Mouse (Mus musculus): ENCODE measurements around the gene Med20. TPM values are rescaled to one million over a fixed set of nuclear protein-coding genes. Genes with fewer than 3 reads are reported as not detected.

The Med20 gene
- total RNA-seq (2021) = 10 to 100 TPM; 50.1 to 50.3 TPM
- long read RNA-seq, experiment 1, full-length matches to known transcripts = 65 of 68 reads
- long read RNA-seq, experiment 1, partial matches to known transcripts = 1 of 68 reads
- long read RNA-seq, experiment 1, other reads (novel, unspliced or antisense) = 2 of 68 reads
- long read RNA-seq, experiment 2, full-length matches to known transcripts = 148 of 159 reads
- long read RNA-seq, experiment 2, partial matches to known transcripts = 2 of 159 reads
- long read RNA-seq, experiment 2, other reads (novel, unspliced or antisense) = 9 of 159 reads

GRCm38 (mm10) chr17:47610849-47611660 lies at the start of gene Med20, which contains the start of the genes Bysl and Gm20517:
Med20 (plus strand) TSS chr17:47611582.
Bysl (minus strand) TSS chr17:47611492.
Gm20517 (plus strand) TSS chr17:47611589.
- peak; percentile 97 to 98 for DNase-seq (ENCODE audit: low spot score in 2 of 2)

DNA sequence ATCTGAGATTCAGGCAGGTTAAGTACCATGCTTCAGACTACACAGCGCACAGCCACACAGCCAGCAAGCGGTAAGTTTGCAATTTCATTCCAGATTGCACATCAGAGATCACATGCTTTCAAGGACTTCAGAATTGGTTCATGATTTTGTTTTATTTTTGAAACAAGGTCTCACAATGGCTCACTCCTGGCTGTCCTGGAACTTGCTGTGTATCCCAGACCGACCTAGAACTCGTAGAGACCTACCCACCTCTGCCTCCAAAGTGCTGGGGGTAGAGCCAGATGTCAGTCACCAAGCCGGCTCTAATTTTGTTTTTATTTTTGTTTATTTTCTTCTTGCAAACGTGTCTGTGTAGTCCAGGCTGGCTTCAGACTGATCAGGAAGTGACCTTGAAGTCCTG lies 48.5 kb upstream of the Med20 start:
- DNase-seq (ENCODE audit: low spot score in 2 of 2) = peak in 1 of 2 experiments; percentile 25

- DNase-seq (ENCODE audit: low spot score in 2 of 2) = no peak
Measured at GRCm38 (mm10) chr17:47564612-47565011, 46.8 kb upstream of the Med20 start.

DNA sequence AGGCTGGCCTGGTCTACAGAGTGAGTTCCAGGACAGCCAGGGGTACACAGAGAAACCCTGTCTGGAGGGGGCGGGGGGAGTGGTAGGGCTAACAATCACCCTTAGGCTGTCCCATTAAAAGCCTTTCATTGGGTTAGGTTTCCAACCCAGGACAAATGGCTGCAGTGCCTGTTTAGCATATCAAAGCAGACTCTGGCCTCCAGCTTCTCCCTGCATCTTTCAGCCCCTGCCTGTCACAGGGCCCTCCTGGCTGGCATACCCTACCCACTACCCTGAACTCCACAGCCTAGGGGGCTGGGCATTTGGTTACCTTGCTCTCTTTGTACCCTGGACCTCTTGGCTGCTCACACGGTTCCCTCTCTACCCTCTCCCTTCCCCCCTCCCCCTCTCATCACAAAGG lies 45.2 kb upstream of the Med20 start:
- DNase-seq (ENCODE audit: low spot score in 2 of 2) = no peak

DNA sequence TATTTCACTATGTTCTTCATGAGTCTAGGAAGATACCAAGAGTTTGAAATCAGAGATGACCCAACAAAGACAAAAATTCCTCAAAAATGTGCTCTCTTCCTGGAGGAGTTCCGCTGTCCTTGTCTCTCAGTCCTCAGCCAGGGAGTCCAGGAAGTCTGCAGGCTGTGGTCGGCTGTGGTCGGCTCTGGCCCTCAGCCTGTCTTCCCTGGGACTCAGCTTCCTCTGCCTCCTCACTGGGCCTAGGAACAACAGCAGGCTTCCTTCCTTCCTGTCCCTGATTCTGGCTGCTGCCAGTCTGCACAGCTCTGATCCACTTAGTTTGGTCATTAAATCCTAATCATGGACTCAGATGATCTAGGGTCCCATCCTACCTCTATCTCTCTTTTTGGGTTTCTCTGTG lies 44.1 kb upstream of the Med20 start:
- no peak for DNase-seq (ENCODE audit: low spot score in 2 of 2)

DNA sequence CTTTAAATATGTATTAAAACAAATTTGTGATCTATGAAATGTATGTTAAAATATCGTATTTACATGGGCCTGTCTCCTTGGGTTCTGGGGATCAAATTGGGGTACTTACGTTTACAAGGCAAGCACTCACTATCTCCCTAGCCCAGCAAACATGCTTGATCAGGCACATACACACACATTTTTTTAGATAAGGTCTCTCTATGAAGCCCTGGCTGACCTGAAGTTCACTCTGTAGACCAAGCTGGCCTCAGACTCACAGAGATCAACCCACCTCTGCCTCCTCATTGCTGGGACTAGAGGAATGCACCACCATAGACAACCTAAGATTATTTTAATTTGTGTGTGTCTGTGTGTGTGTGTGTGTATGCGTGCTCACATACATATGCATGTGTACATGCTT lies 43.0 kb upstream of the Med20 start:
- no peak for DNase-seq (ENCODE audit: low spot score in 2 of 2)

DNA sequence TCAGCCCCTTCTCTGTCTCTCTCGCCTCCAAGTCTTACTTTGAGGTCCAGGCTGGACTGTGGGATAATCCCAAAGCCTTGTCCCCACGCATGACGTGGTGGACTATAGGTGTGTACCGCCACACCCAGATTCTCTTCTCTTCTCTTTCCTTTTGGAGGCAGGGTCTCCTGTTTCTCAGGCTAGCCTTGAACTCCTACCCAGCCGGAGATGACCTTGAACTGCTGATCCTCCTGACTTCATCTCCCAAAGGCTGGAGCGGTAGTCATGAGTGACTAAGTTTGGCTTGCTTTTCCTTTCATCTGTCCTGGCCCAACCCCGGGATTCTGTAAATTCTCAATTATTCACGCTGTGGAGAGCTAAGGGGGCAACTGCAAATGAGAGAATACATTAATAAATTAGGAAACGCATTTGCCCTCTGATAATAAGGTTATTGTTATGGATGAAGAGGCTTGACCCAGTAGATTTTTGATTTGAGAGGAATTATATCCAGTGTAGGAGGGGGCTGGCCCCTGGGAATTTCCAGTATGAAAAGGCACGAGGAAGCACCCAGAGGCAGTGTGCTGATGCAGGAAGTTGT lies 42.3 kb upstream of the Med20 start:
- no peak for DNase-seq (ENCODE audit: low spot score in 2 of 2)

GRCm38 (mm10) chr17:47571621-47572020 lies 39.8 kb upstream of the Med20 start:
- DNase-seq (ENCODE audit: low spot score in 2 of 2) = no peak

- no peak for DNase-seq (ENCODE audit: low spot score in 2 of 2)
Measured at GRCm38 (mm10) chr17:47572436-47572835, 38.9 kb upstream of the Med20 start.

DNA sequence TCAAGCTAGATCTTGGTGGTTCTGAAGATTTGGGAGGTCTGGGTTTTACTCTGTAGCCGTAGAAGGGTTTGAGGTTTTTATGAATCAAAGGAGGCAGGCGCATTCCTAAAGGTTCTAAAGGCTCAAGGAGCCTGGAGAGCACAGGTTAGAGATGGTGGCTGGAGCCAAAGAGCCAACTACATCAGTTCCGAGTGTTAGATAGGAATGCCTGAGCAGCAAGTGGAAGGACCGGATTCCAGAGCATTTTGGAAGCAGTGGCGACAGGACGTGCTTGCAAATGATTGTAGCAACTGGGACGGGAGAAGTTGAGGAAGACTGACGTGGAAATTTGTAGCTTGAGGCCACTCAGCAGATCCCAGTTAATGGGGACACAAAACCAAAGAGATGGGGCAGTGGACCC lies 37.4 kb upstream of the Med20 start:
- no peak for DNase-seq (ENCODE audit: low spot score in 2 of 2)

GRCm38 (mm10) chr17:47574830-47575229 lies 36.6 kb upstream of the Med20 start:
- DNase-seq (ENCODE audit: low spot score in 2 of 2) = no peak

DNA sequence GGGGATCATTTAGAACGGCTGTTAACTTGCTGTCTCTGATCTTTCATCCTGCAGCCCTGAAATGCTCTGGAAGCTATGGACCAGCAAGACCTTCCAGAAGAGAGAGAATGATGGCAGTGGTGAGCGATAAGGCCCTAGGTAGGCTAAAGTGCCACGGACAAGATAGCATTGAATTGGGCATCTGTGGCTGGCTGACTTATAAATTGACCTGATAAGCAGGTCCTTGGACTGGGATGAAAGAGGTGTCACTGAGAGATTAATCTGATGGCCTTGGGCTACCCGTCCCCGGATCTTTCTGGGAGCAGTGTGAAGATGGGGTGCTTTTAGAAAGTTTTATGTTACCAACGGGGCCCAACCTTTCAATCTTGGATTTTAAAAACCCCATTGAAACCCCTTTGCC lies 32.7 kb upstream of the Med20 start:
- DNase-seq (ENCODE audit: low spot score in 2 of 2) = peak in 1 of 2 experiments; percentile 21

DNA sequence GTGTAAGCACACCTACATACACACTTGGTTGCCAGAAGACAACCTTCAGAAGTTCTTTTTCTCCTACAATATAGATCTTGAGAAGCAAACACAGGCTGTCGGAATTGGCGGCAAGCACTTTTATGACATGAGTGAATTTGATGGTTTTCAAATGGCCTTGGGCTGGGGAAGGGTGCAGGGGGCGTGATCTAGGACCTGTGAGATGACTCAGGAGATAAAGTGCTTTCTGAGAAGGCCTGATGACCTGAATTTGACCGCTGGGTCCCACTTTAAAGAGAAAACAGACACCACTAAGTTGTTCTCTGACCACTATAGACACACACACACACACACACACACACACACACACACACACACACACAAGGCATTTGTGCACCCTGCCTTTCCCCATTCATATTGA lies 30.4 kb upstream of the Med20 start:
- peak in 1 of 2 experiments; percentile 26 for DNase-seq (ENCODE audit: low spot score in 2 of 2)

- no peak for DNase-seq (ENCODE audit: low spot score in 2 of 2)
Measured at GRCm38 (mm10) chr17:47588517-47588916, 22.9 kb upstream of the Med20 start.

- DNase-seq (ENCODE audit: low spot score in 2 of 2) = no peak
Measured at GRCm38 (mm10) chr17:47591073-47591472, 20.3 kb upstream of the Med20 start.

DNA sequence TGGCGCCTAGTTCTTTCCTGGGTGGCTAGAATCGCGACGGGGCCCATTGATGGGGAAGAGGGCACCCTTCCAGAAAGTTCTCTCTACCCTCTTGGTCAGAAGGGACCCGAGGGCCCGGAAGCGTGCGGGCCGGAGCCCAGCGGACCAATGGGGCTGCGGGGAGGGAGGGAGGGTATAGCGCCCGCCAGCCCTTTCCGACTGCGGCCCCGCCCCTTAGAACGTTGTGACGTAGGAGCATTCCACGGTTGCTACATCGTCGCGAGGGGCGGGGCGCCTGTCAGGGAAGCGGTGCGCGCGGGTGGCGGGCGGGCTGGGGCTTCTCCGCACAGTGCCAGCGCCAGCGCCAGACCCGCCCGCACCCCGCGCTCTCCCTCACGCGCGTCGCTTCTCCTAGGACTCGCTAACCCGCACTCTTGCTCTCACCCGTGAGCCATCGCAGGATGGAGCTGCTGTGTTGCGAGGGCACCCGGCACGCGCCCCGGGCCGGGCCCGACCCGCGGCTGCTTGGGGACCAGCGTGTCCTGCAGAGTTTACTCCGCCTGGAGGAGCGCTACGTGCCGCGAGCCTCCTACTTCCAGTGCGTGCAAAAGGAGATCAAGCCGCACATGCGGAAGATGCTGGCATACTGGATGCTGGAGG lies 18.0 kb upstream of the Med20 start:
- DNase-seq (ENCODE audit: low spot score in 2 of 2) = peak; percentile 97

- DNase-seq (ENCODE audit: low spot score in 2 of 2) = no peak
Measured at GRCm38 (mm10) chr17:47593854-47594182, 17.6 kb upstream of the Med20 start.

- peak; percentile 50 to 56 for DNase-seq (ENCODE audit: low spot score in 2 of 2)
Measured at GRCm38 (mm10) chr17:47594183-47594968, 17.0 kb upstream of the Med20 start.

DNA sequence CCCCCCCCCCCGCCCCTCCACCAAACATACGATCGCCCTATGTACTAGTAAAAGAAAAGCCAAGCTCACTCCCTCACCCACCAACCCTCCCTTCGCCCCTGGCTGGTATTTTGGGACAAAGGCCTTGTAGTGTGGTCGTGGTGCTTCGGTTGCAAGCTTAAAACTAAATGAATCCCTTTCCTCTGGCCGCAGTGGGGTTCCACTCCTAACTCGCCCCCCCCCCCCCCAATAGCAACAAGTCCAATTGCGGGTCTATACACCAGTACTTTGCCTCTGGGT lies 16.5 kb upstream of the Med20 start:
- DNase-seq (ENCODE audit: low spot score in 2 of 2) = no peak

DNA sequence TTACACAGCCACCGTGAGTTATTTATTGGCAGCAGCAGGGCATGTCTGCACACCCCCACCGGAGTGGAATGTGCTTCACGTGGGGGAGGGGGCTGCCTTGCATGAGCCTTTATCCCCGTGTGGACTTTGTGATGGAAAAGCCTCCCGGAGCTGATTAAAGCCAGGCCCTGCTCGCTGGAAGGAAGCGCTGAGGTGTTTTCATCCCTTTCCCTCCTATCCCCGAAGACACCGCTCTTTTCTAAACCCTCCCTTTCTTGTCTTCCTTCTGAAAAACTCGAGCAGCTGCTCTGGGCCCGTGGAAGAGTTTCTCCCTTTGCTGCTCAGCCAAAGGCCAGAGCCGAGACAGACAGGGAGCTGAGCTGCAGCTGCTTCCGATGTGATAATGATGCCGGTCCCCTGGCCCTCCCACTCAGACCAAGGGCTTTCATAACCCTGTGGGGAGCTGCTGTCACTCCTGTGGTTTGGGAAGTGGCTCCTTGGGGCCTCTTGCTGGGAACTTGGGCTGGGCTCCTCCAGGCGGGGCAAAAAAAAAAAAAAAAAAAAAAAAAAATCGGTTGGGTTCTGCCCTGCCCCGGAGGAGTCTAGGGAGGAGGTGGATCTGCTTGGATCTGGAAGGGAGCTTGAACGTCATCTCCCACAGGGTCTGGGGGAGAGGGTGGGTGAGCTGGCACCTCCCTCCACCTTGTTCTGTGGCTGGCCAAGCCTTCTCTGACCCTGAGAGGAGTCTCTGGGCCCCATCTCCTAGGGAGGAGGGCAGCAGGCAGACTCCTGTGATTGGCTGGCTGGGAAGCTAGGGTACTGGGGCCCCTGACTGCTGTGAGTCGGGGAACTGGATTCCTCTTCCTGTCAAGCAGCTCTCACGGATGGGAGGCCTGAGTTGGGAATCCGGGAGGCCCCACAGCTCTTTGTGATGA lies 15.9 kb upstream of the Med20 start:
- DNase-seq (ENCODE audit: low spot score in 2 of 2) = peak; percentile 44 to 54
